28 mouse cellular contexts compared by ENCODE assay signal in the genomic region with DNA sequence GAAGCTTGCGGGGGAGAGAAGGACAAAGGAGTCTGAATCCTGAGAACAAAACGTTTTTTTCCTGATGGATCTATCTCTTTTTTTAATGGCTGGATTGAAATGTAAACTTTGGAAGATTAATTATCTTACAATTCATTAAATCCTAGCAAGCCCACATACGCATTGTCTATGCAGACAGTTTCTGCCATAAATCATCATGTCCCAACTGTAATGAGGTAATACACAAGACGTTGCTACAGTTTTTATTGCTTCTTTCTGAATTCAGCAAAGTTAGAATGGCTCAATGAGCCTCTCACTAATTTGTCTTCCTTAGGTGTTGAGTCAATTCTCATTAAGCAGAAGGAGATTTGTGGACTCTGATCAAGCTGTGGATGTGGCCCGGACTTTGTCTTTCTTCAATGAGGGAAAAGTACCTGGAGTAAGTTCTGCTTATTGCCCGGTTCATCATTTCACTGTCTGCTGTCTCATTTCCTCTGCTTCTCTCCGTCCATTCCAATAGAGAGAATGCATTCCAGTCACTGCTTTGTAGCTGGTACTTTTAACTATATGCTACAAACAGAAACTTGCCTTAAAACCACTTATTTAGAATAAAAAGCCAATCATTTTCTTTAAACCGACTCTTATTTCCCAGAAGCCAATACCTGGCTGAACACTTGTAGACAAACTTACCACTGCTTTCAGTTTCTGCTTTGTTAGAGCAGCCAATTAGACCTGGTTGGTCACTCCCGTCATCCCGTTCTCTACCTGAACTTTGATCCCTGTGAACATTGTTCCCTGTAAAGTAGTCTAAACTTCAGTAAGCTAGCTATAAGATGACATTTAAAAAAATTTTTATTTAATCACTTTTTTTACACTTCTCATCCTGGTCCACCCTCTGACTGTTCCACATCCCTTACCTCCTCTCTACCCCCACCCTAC.
DNase-seq lines count a peak whose midpoint lies in the region; ATAC-seq and TF ChIP-seq lines count a peak whose summit lies in the region.
"Had no signal": no experiment of that assay in that cellular context is flagged by ENCODE, and none has a peak within 500 bp of the region (broad histone marks: within the 10 kb centered on the region; RNA-seq: fewer than 3 reads in every experiment).

No protein-coding gene starts in this region.

- TF ChIP-seq CTCF in kidney, postnatal 0 days (IDR thresholded peaks at IDR 0.05; ENCODE audit: low read depth): no peak
- no peak for TF ChIP-seq CTCF in small intestine, adult 2 months (IDR thresholded peaks at IDR 0.05; ENCODE audit: extremely low read depth, insufficient read length, insufficient replicate concordance, low read depth, low read length)

- H3K4me2 ChIP-seq in hindbrain, embryonic 16.5 days (ENCODE audit: low read length): no peak overlapping the region
- no peak overlapping the region for H3K4me2 ChIP-seq in kidney, postnatal 0 days (ENCODE audit: low read length)
- H3K4me2 ChIP-seq: embryonic facial prominence, embryonic 12.5 days; forebrain, embryonic 15.5 days; heart, embryonic 13.5 days; limb, embryonic 15.5 days; liver, embryonic 15.5 days; lung, embryonic 14.5 days; midbrain, embryonic 15.5 days had no signal

- peak; percentile 42; the same call in 1 of the 2 replicates for ATAC-seq in hindbrain, embryonic 16.5 days
- ATAC-seq in kidney, postnatal 0 days (replicated peaks; ENCODE audit: low FRiP score, low read depth): no peak
- ATAC-seq: forebrain, embryonic 15.5 days; inflammation-experienced regulatory T-cells, adult 6 months; midbrain, embryonic 15.5 days had no signal

- H3K4me1 ChIP-seq in hindbrain, embryonic 16.5 days (ENCODE audit: control insufficient read depth, insufficient read depth, low read depth, low read length): no peaks in the 10 kb centered on the region
- no peaks in the 10 kb centered on the region for H3K4me1 ChIP-seq in hindbrain, embryonic 10.5 days (replicated peaks)
- H3K4me1 ChIP-seq in kidney, postnatal 0 days (replicated peaks; ENCODE audit: insufficient read depth, low read length): no peaks in the 10 kb centered on the region
- peaks cover 13% of the 10 kb centered on the region; the same call in 1 of the 2 replicates for H3K4me1 ChIP-seq in small intestine, adult 2 months (ENCODE audit: control insufficient read depth, insufficient read depth, insufficient read length, low read length)
- H3K4me1 ChIP-seq: embryonic facial prominence, embryonic 12.5 days; forebrain, embryonic 10.5 days; forebrain, embryonic 15.5 days; heart, embryonic 13.5 days; limb, embryonic 10.5 days; limb, embryonic 15.5 days; liver, embryonic 15.5 days; midbrain, embryonic 15.5 days had no signal

- WGBS in hindbrain, embryonic 16.5 days: 68% methylated on average over 10 of the region's 10 CpGs
- 82% methylated on average over 10 of the region's 10 CpGs for whole genome bisulfite sequencing in hindbrain, embryonic 10.5 days
- 47% methylated on average over 10 of the region's 10 CpGs for WGBS in kidney, postnatal 0 days
- WGBS in small intestine, adult 2 months: 28% methylated on average over 10 of the region's 10 CpGs

- no peaks in the 10 kb centered on the region for H3K36me3 ChIP-seq in hindbrain, embryonic 16.5 days (ENCODE audit: control insufficient read depth, insufficient read depth, low read length)
- no peaks in the 10 kb centered on the region for H3K36me3 ChIP-seq in hindbrain, embryonic 10.5 days
- H3K36me3 ChIP-seq in kidney, postnatal 0 days (ENCODE audit: insufficient read depth, low read length): no peaks in the 10 kb centered on the region
- H3K36me3 ChIP-seq in small intestine, adult 2 months (ENCODE audit: control insufficient read depth, insufficient read depth, low read length): no peaks in the 10 kb centered on the region
- H3K36me3 ChIP-seq: embryonic facial prominence, embryonic 12.5 days; forebrain, embryonic 10.5 days; forebrain, embryonic 15.5 days; heart, embryonic 13.5 days; limb, embryonic 10.5 days; limb, embryonic 15.5 days; liver, embryonic 15.5 days; midbrain, embryonic 15.5 days had no signal

- H3K27me3 ChIP-seq in hindbrain, embryonic 16.5 days (replicated peaks; ENCODE audit: control insufficient read depth, insufficient read depth, low read length): no peaks in the 10 kb centered on the region
- H3K27me3 ChIP-seq in hindbrain, embryonic 10.5 days (ENCODE audit: insufficient read depth, poor library complexity, severe bottlenecking): no peaks in the 10 kb centered on the region
- no peaks in the 10 kb centered on the region for H3K27me3 ChIP-seq in kidney, postnatal 0 days (ENCODE audit: insufficient read depth, low read length)
- H3K27me3 ChIP-seq in small intestine, adult 2 months (ENCODE audit: control insufficient read depth, insufficient read depth, low read length): no peaks in the 10 kb centered on the region
- H3K27me3 ChIP-seq: embryonic facial prominence, embryonic 12.5 days; forebrain, embryonic 15.5 days; heart, embryonic 13.5 days; limb, embryonic 15.5 days; liver, embryonic 15.5 days; midbrain, embryonic 15.5 days had no signal

- H3K4me3 ChIP-seq in hindbrain, embryonic 16.5 days (ENCODE audit: low read length): no peak overlapping the region
- H3K4me3 ChIP-seq in hindbrain, embryonic 10.5 days: no peak overlapping the region
- H3K4me3 ChIP-seq in kidney, postnatal 0 days (replicated peaks; ENCODE audit: low read depth, low read length): no peak overlapping the region
- H3K4me3 ChIP-seq in small intestine, adult 2 months (ENCODE audit: low read depth, low read length): no peak overlapping the region
- H3K4me3 ChIP-seq: embryonic facial prominence, embryonic 12.5 days; forebrain, embryonic 10.5 days; forebrain, embryonic 15.5 days; heart, embryonic 13.5 days; limb, embryonic 10.5 days; limb, embryonic 15.5 days; liver, embryonic 15.5 days; midbrain, embryonic 15.5 days had no signal

- no peak overlapping the region for H3K27ac ChIP-seq in hindbrain, embryonic 16.5 days (ENCODE audit: low read depth, low read length)
- no peak overlapping the region for H3K27ac ChIP-seq in hindbrain, embryonic 10.5 days
- H3K27ac ChIP-seq in kidney, postnatal 0 days: no peak overlapping the region
- peak overlapping the region; percentile 94 for H3K27ac ChIP-seq in small intestine, adult 2 months (ENCODE audit: insufficient read depth, low read depth, low read length)
- H3K27ac ChIP-seq: embryonic facial prominence, embryonic 12.5 days; forebrain, embryonic 10.5 days; forebrain, embryonic 15.5 days; heart, embryonic 13.5 days; limb, embryonic 10.5 days; limb, embryonic 15.5 days; liver, embryonic 15.5 days; midbrain, embryonic 15.5 days; stomach, postnatal 0 days had no signal

- no peaks in the 10 kb centered on the region for H3K9me3 ChIP-seq in hindbrain, embryonic 16.5 days (ENCODE audit: control insufficient read depth, low read length)
- H3K9me3 ChIP-seq in hindbrain, embryonic 10.5 days: no peaks in the 10 kb centered on the region
- no peaks in the 10 kb centered on the region for H3K9me3 ChIP-seq in kidney, postnatal 0 days (replicated peaks; ENCODE audit: low read length)
- H3K9me3 ChIP-seq: embryonic facial prominence, embryonic 12.5 days; forebrain, embryonic 10.5 days; forebrain, embryonic 15.5 days; heart, embryonic 13.5 days; limb, embryonic 10.5 days; limb, embryonic 15.5 days; liver, embryonic 15.5 days; midbrain, embryonic 15.5 days had no signal

- DNase-seq in hindbrain, embryonic 10.5 days (ENCODE audit: low spot score): no peak
- DNase-seq in kidney, postnatal 0 days (ENCODE audit: low spot score): peak; percentile 38
- DNase-seq in kidney, postnatal 25 days: no peak
- peak; percentile 69 for DNase-seq in gonadal fat pad, adult 2 months (ENCODE audit: low read depth)
- no peak for DNase-seq in urinary bladder, adult 2 months (ENCODE audit: low spot score)
- DNase-seq: adrenal gland, postnatal 14 days; cerebellum, adult 11-12 months; cerebellum, adult 9-11 months; embryo, embryonic 11 days; heart, postnatal 10 days; layer of hippocampus, postnatal 36 days; lung, embryonic 14.5 days; lung, postnatal 14 days; right cerebral cortex, adult 18-20 months; thymus, adult 2 months; thymus, postnatal 4 days had no signal

- no peak overlapping the region for H3K9ac ChIP-seq in hindbrain, embryonic 16.5 days (ENCODE audit: low read depth, low read length)
- H3K9ac ChIP-seq in kidney, postnatal 0 days (ENCODE audit: low read depth, low read length): no peak overlapping the region
- H3K9ac ChIP-seq: embryonic facial prominence, embryonic 12.5 days; forebrain, embryonic 15.5 days; heart, embryonic 13.5 days; limb, embryonic 15.5 days; liver, embryonic 15.5 days; lung, embryonic 14.5 days; midbrain, embryonic 15.5 days had no signal

- TF ChIP-seq POLR2A in small intestine, adult 2 months (IDR thresholded peaks at IDR 0.05; ENCODE audit: low read depth, low read length): no peak

Comparison
In these comparisons a context has a peak if more than half of its experiments do, and no peak if none do; other contexts are left out.
1. DNase-seq: peak in kidney, postnatal 0 days (single experiment) and gonadal fat pad, adult 2 months (single experiment); none in hindbrain, embryonic 10.5 days (single experiment), kidney, postnatal 25 days (0 of 2) and urinary bladder, adult 2 months (single experiment).